Mouse (Mus musculus): ENCODE measurements around the gene Cadps.
"Not testable (repeated sequence)": the region's sequence is repeated elsewhere in the genome, so short reads cannot be mapped to it uniquely, and the experiment has no call there.

Cadps gene

DNA sequence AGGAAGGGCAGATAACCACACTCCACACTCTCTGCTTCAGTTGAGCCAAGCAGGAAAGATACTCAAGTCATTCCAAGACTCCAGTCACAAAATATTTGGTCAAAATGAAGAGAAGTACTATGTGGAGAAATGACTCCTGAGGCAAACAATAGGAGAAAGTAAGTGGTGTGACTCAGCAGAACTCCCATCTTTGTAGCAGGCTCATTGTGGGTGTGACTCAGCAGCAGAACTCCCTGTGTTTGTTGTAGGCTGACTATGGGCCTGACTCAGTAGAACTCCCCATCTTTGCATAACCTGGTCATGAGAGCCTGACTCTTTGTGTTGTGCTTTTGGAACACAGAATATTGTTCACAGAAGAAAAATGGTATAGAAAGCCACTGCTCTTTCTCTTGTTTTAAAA, 231.1 kb downstream of the Cadps start:
- no peak for DNase-seq (ENCODE audit: low read depth, low spot score)

GRCm38 (mm10) chr14:12583536-12583935, 239.3 kb downstream of the Cadps start:
- DNase-seq (ENCODE audit: low read depth, low spot score) = no peak

DNA sequence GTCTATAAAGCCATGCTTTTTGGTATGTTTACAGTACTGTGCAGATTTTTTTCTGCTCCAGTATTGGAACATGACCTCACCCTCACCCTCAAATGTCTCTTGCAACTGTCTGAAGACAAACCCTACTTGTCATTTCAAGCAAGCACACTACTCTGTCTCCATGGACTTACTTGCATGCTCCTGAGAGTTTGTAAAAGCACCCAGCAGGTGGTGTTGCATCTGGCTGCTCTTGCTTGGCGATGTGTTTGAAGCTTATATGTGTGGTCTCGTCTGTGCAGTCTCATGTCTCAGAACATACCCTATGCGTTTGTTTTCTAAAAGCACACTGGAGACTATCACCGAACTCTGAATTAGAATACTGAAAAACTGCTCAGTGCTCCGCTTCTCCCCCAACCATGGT, 241.2 kb downstream of the Cadps start:
- DNase-seq (ENCODE audit: low read depth, low spot score) = no peak

- DNase-seq (ENCODE audit: low read depth, low spot score) = no peak
Observed at GRCm38 (mm10) chr14:12580786-12581185, 242.1 kb downstream of the Cadps start.

GRCm38 (mm10) chr14:12578156-12578555, 244.7 kb downstream of the Cadps start:
- DNase-seq (ENCODE audit: low read depth, low spot score) = peak; percentile 8

DNA sequence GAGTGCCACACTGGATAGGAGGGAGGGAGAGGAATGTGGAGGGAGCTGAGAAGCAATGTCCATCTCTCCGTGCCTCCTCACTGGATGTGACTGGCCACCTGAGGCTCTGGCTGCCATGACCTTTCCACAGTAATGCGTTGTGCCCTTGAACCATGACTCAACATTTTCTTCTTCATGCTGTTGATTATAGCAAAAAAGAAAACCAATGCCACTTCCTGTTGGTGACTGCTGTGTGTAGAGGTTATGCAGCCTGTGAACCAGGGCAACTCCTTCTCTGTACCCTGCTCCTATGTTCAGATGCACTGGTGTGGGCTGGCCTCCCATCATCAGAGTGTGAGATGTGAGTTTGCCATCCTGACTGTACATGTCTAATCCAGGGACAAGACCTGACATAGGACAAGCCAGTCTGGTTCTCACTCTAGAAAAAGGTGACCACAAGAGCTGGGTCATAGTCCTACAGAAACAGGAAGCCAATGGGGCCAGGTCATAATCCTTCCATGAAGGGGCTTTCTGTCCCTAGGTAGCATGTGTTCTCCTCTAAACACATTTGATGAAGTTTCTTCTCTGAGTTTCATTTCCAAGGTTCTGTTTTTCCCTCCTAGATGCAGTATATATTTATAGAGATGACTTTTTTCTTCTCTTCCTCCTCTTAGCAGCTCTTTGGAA, 245.3 kb downstream of the Cadps start:
- DNase-seq (ENCODE audit: low read depth, low spot score) = no peak

DNA sequence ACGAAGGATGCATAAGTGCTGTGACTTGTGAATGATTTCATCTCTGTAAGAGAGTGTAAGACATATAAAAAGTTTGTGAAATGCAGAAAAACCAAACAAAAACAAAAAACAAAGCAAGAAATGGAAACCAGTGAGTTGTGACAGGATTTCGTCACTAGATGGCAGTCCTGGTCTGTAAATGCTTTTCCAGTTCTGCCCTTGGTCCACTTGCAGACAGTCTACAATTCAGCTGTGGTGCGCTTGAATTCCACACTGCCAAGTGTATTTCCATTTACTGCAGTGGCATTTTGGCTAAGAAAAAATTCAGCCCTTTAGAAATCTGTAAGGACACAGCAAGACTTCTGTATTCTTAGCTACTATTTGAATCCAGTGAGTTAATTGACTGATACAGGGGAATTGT, 247.8 kb downstream of the Cadps start:
- DNase-seq (ENCODE audit: low read depth, low spot score) = peak; percentile 72

GRCm38 (mm10) chr14:12574336-12574735, 248.5 kb downstream of the Cadps start:
- no peak for DNase-seq (ENCODE audit: low read depth, low spot score)

DNA sequence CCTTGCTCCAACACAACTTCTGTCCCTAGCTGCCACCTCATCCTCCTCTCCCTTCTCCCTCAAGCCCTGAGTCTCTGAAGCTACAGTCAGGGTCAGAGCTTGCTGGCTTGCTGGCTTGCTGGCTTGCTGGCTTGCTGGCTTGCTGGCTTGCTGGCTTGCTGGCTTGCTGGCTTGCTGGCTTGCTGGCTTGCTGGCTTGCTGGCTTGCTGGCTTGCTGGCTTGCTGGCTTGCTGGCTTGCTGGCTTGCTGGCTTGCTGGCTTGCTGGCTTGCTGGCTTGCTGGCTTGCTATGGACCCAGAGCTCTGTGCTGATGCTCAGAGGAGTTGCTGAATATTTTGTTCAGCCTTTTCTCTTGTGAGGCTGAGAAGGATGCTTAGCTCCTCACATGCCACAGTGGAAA, 261.1 kb downstream of the Cadps start:
- DNase-seq (ENCODE audit: low read depth, low spot score) = not testable (repeated sequence)

GRCm38 (mm10) chr14:12560233-12560577, 262.7 kb downstream of the Cadps start:
- DNase-seq (ENCODE audit: low read depth, low spot score) = no peak

DNA sequence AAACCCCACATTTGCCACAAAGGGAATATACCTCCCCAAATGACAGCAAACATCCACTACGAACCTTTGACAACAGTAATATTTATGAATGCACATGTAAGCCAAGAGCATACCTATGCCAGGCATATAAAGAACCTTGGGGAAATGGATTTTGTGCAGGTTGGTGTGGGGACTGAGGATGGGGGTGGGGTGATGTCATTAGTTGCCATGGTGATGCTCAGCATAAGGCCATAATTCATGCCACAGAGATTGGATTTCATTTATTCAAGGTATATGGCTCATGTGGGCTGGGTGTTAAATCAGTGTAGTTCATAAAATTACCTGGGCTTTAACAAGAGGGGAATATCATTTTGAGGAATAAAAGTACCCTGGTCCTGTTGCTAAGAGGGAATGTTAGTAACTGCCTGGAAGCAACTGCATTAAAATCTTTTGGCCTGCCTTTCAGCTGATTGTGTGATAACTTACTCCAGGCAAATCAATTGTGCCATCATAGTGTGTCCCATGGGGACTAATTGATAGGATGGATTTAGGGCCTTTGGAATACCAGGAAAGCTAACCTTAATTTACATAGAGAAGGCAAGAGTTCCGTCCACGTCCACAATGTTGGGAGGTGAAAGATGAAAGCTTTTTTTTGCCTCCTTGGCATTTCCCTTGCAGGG, 263.2 kb downstream of the Cadps start:
- no peak for DNase-seq (ENCODE audit: low read depth, low spot score)

- no peak for DNase-seq (ENCODE audit: low read depth, low spot score)
Observed at GRCm38 (mm10) chr14:12558920-12559573, 263.8 kb downstream of the Cadps start.

- DNase-seq (ENCODE audit: low read depth, low spot score) = no peak
Observed at GRCm38 (mm10) chr14:12554486-12554885, 268.4 kb downstream of the Cadps start.

DNA sequence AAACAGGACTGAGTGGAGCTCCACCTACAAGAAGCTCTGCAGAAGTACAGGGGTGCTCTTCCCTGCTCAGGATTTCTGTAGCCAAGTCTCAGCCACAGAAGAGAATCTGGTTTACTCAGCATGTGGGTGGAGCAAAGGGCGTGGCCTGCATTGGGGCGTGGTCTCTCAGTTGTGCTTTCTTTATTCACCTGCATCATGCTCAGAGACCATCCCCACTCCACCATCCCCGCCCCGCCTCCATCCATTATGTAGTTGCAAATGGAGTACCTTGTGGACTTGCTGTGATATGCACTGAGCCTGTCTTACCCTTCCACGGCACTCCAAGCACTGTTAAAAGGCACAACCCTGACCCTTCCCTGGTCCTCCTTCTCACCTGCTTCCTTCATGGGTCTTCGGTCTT, 271.5 kb downstream of the Cadps start:
- DNase-seq (ENCODE audit: low read depth, low spot score) = peak; percentile 92

DNA sequence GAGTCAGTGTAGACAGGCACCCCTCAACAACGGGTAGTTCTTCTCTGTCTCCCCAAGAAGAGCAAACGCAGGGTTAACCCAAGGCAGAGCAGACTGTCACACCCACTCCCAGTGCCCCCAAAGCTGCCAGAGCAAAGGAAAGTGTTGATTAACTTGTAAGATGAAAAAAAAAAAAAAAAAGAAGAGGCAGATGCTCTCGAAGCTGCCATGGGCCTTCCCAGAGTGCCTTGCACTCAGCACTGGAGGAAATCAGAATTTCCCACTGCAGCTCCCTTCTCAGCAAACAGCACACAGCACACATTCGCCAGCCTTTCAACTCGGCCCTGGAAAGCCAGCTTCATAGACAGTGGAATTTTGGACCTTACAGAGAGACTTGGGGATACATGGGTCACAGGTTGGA, 271.9 kb downstream of the Cadps start:
- DNase-seq (ENCODE audit: low read depth, low spot score) = no peak

DNA sequence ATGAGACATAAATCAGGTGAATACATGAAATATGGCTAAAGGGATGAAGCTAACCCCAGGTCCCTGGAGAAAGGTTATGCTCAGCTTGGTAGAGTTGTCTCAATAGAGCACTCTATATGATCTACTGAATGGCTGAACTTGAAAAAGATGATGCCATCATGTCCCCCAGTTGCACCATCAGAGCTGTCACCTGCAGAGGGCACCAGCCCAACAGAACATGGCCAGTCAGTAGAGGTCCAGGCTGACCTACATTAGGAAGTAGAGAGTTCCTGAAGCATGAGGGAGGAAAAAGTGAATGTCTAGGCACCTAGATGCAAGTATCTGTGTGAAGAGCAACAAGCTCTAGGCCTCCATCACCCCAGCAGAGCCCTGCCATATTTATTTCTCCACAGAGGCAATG, 273.6 kb downstream of the Cadps start:
- DNase-seq (ENCODE audit: low read depth, low spot score) = no peak

DNA sequence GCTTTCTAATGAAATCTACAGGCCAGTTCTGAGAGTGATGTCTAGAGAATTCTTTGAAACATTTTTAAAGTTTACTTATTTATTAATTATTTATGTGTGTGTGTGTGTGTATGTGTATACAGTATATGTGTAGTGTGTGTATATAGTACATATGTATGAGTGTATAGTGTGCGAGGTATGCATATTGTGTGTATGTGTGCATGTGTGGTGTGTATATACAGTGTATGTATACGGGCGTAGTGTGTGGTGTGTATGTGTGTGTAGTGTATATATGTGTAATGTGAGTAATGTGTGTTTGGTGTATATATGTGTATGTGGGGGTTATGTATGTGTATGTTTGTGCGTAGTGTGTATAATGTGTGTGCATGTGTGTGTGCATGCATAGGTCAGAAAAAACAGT, 275.4 kb downstream of the Cadps start:
- DNase-seq (ENCODE audit: low read depth, low spot score) = no peak

- DNase-seq (ENCODE audit: low read depth, low spot score) = no peak
Observed at GRCm38 (mm10) chr14:12541733-12542132, 281.1 kb downstream of the Cadps start.

GRCm38 (mm10) chr14:12539071-12539470, 283.8 kb downstream of the Cadps start:
- no peak for DNase-seq (ENCODE audit: low read depth, low spot score)

- DNase-seq (ENCODE audit: low read depth, low spot score) = peak; percentile 17
Observed at GRCm38 (mm10) chr14:12531101-12531500, 291.8 kb downstream of the Cadps start.

DNA sequence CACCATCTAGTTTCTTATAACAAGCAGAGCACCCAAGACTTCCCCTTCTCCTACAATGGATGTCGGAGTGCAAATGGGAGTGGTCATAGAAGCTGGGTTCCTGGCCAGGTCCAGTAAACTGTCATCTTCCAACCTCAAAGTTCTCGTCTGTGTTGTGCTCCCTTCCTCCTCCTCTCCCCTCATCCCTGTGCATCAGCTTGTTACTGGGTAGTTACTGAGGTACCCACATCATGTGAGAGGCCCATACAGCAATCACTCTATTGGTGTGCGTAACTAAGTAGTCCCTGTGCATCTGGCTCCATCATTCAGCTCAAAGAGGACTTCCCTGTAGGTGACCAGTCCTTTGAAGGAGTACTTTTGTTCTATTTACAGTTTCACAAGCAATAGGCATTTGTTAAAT, 292.3 kb downstream of the Cadps start:
- no peak for DNase-seq (ENCODE audit: low read depth, low spot score)

DNA sequence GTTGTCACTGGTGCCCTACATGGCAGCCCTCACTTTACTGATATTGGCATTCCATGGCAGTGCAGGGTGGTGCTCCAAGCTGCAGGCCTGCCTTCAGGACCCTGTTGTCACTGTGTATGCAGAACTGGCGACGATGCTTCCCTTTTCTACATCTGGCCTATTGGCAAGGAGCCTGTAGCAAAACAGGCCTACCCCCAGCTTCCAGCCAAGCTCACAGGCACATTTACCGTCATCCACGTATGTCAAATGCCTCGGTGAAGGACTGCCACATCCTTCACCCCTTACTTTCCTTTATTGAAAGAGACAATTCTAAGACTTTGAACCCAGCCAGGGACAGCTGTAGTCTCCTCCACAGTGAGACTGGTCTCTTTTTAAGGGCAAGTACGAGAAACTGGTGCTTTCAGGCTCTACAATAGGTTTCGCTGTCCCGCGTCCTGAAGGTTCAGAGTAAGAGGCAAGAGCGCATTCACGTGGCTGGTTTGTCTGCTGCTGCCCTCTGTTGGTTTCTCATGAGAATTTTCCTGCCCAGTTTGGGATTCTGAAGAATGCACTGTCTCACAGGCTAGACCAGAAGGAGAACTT, 292.8 kb downstream of the Cadps start:
- peak; percentile 88 for DNase-seq (ENCODE audit: low read depth, low spot score)

- no peak for DNase-seq (ENCODE audit: low read depth, low spot score)
Observed at GRCm38 (mm10) chr14:12527296-12527695, 295.6 kb downstream of the Cadps start.

Data from ZHBTc4 (cell line).